Mouse (Mus musculus) kidney, postnatal 10 days (tissue): ENCODE measurements at regions not wholly inside any gene's neighbourhood (a gene's known extent, or its start where the extent isn't known, plus 50 kb on each side); places are given as distances from the start of the nearest gene placed in this dataset.

ENCODE experiments used
- DNase-seq: peaks from one replicate; pipeline ENCODE4 v3.0.0; 2021; ENCODE audit warnings: mixed read lengths

DNA sequence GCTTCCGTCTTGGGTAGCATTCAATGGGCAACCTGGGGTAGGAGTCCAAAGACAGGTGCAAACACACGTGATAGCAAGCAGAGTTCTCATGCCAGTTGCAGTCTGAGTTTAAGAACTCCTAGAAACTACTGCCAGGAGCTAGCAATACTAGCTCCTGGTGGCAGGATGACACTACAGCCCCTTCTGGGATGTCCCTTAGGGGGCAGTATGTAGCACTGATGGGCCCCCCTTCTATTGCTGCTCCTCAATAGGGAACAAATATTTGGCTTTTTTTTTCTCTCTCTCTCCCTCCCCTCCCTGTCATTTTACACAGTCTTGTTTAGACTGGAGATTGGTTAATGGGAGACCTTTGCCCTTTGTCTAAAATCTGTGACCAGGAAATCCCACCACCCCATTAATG, 282.2 kb downstream of the Maf start:
- DNase-seq: no peak

- no peak for DNase-seq
These were observed 283.9 kb downstream of the Maf start for GRCm38 (mm10) chr8:115423682-115424081.

GRCm38 (mm10) chr8:115423056-115423455, 284.5 kb downstream of the Maf start:
- DNase-seq: no peak

DNA sequence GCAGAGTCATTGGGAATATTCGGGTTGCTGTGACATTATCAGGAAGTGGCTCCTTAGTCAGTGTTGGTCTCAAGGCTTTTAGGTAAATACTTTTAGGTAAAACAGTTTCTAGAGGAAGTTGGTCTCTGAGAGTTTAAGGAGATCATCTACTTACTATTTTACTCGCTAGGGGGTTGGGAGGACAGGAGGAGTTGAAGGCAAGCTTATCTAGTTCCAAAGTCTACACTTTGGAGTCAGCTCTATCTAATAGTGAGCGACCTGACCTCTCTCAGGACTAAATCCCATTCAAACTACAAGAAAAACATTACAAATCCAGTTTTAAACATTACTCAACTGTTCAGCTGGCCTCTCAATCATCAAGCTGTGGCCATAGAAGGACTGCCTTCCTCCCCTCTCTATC, 287.1 kb downstream of the Maf start:
- no peak for DNase-seq

DNA sequence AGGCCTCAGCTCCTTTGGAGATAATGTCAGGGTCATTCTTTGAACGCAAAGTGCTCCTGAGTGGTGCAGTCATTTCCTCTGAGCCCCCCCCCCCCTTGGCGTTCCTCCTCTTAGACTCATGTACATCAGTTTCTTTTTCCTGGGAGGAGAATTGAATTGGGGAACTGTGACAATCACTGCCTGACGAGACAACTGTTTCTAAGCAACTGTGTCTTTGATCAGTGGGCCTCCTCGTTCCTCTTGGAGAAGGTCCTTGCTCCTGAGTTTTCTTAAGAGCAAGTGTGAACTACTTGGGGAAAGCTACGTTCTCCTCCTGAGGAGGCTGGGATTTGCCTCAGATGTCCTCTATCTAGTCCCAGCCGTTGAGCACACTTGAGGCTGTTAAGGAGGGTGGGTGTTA, 287.5 kb downstream of the Maf start:
- DNase-seq: no peak

- no peak for DNase-seq
These were observed 289.5 kb downstream of the Maf start for GRCm38 (mm10) chr8:115418056-115418455.

DNA sequence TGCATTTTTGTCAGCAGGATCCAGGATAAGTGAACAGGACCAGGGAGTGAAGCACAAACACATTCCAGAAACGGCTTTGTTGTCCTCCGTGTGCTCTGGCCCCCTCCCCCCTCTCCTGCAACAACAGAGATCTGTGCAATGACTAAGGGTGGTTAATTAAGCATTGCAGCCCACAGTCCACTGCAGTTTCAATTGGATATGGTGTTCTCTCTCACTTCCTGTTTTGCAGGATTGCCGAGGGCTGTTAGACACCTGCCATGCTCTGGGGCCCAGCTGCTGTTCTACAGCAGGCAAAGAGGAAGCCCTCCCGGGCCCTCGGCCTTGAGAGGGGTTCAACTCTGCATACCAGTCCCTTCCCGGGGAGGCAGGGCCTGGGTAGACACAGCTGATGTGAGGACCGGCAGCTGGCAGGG, 293.5 kb downstream of the Maf start:
- DNase-seq: peak; percentile 17

DNA sequence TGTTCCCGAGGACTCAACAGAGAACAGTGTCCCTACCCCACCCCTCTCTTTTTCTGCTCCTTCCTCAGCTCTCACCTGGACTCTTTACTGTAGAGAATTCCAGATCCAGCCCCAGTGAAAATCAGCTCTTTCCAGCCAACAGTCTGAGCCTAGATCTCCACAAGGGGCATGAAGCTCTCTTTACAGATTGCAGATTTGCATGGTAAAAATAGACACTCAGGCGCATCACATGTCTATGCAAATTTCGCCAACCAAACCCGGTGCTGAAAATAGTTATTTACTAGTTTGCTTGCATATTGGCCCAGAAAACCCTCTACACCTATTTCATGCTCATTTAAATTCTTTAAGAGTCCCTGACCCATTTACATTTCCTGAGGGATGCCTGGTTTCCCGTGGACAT, 295.8 kb downstream of the Maf start:
- no peak for DNase-seq

GRCm38 (mm10) chr8:115411061-115411460, 296.5 kb downstream of the Maf start:
- DNase-seq: no peak

- DNase-seq: no peak
These were observed 297.4 kb downstream of the Maf start for GRCm38 (mm10) chr8:115410191-115410590.

DNA sequence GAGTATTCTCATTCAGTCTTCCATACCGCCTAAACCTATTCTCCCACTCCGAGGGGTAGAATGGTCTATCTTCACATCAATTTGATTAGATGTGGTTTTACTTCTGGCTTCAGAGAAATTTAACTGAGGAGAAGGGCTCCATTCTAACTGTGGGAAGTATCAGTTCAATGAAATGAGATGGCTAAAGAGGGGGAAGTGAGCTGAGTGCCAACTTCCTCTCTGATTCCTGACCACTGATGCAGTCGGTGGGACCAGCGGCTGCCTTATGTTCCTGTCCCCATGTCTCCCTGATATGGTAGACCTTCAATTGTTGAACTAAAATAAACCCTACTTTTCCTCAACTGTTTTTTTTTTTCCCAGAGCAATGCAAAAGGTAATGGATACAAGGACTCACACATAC, 300.1 kb downstream of the Maf start:
- no peak for DNase-seq

DNA sequence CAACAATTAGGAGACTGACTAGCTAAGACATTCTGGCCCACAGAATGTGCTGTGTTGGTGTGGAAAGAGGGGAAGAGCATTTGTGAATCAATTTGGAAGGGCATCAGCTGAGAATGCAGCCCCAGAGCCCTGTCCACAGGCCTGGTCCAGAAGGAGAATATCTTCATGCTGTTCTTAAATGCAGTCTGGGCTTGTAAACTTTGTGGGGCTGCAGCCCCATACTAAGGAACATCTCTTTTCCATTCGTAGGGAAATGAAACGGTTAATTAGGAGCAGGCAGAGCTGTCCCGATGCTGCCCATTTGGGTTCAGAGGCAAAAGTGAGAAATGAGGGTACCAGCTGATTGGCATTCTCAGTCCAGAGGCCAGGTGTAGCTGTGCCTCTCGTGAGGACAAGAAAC, 304.0 kb downstream of the Maf start:
- no peak for DNase-seq

DNA sequence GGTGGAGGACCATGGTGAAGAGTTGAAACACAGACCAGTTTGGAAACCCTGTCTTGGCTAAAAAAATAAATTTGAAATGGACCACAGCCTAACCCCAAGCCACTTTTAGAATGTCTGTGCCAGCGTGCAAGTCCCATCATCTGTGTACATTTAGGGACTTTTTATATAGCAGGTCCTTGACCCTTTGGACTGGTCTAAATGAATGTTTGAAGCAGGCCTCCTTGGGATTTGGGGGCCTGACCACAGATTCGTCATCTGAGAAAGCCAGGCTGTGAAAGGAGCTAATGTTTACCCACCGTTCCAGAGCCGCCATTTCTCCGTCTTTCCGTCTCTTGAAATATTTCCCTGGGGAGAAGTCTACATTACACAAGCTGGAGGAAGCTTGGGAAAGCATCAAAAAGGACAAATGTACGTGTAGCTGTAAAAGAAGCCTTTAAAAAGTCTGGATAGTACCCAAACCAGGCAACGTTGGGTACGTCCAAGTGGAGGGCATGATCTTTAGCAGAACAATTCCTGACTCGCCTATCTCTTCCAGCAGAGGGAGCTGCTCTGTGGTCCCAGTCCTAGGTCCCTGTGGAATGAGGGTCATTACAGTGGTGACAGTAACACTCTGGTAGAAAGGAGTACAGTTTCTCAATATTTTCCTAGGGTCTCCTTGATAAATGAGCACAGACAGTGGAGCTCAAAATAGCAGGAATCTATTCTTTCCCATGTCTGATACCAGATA, 305.0 kb downstream of the Maf start:
- peak; percentile 68 for DNase-seq
